Mouse (Mus musculus) testis, adult 2 months (tissue): ENCODE measurements around the gene Ppp1cc.

Source experiments
- CTCF ChIP-seq: fragments of 200-500 bp; IDR thresholded peaks from 2 replicates; pipeline ENCODE4 v1.5.1; 2012; ENCODE audit warnings: low read depth, mild to moderate bottlenecking, inconsistent platforms, low read length, moderate library complexity; ENCODE audit not compliant: control insufficient read depth, insufficient read depth, insufficient replicate concordance
- POLR2A ChIP-seq: fragments of 200-500 bp; IDR thresholded peaks from 2 replicates; pipeline ENCODE4 v1.6.1; 2012; ENCODE audit warnings: low read depth, mild to moderate bottlenecking, inconsistent platforms, low read length, moderate library complexity; ENCODE audit not compliant: control insufficient read depth

GRCm38 (mm10) chr5:122146609-122147008 lies 11.5 kb upstream of the Ppp1cc start:
- TF ChIP-seq CTCF (no peak), POLR2A (no peak)
